Comparison of ENCODE assay signal across 18 mouse cellular contexts in the genomic region with DNA sequence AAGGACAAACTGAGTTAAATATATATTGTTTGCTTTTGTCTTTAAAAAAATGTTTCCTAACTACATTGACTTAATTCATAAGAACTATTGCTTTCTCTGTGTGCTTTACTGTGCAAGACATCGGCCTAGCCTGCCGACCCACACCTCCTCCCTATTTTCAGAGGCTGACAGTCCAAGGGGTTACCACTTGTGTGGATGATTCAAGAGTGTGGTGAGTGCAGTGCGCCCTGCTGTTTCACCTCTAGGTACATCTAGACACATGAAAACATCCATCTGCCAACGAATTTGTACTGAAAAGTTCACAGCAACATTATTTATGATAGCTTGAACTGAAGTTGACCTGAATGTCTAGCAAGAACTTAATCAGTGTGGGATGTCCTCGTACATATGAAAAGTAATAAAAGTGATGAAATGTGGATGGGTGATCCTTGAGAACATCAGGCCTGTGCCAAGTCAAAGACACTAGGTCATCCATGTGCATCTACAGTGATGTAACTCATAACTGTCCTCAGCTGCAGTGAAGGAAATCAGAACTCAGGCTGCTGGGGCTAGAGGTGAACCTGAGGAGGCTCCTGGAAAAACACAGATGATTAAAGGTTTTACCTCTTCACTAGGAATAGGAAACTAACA.
DNase-seq lines count a peak whose midpoint lies in the region; ATAC-seq and TF ChIP-seq lines count a peak whose summit lies in the region.
"Had no signal": no experiment of that assay in that cellular context is flagged by ENCODE, and none has a peak within 500 bp of the region (broad histone marks: within the 10 kb centered on the region; RNA-seq: fewer than 3 reads in every experiment).

No protein-coding gene starts in this region.

- ATAC-seq in kidney, embryonic 14.5 days (ENCODE audit: low FRiP score, low TSS enrichment), result peak; percentile 85
- ATAC-seq: activated CD4-positive, CD25-positive, alpha-beta regulatory T cell, adult 4 months; forebrain, embryonic 15.5 days; Patski had no signal

- 75% methylated on average over 5 of the region's 5 CpGs for WGBS in heart, adult 2 months
- WGBS in kidney, embryonic 14.5 days, result 25% methylated on average over 5 of the region's 5 CpGs
- 53% methylated on average over 5 of the region's 5 CpGs for WGBS in kidney, adult 2 months

- TF ChIP-seq CTCF in heart, adult 2 months (IDR thresholded peaks at IDR 0.05), result no peak
- no peak for TF ChIP-seq CTCF in kidney, adult 2 months (conservative IDR thresholded peaks at IDR 0.05; ENCODE audit: insufficient read depth, insufficient read length, low read depth, low read length)

- H3K9ac ChIP-seq in heart, adult 2 months (ENCODE audit: low read depth, low read length), result no peak overlapping the region
- no peak overlapping the region for H3K9ac ChIP-seq in kidney, embryonic 14.5 days (ENCODE audit: low read depth, low read length)
- H3K9ac ChIP-seq: embryonic facial prominence, embryonic 12.5 days; forebrain, embryonic 15.5 days; heart, embryonic 15.5 days; hindbrain, embryonic 14.5 days had no signal

- intact Hi-C loops in heart, adult 2 months (cut with DNase I), result no loop called here

- TF ChIP-seq POLR2A in heart, adult 2 months (IDR thresholded peaks at IDR 0.05; ENCODE audit: insufficient read depth, low read depth, low read length), result no peak
- no peak for TF ChIP-seq POLR2A in kidney, adult 2 months (IDR thresholded peaks at IDR 0.05; ENCODE audit: low read depth, low read length)

- no peaks in the 10 kb centered on the region for H3K9me3 ChIP-seq in kidney, embryonic 14.5 days (ENCODE audit: control insufficient read depth, low read length)
- H3K9me3 ChIP-seq: embryonic facial prominence, embryonic 12.5 days; forebrain, embryonic 15.5 days; heart, embryonic 15.5 days; hindbrain, embryonic 10.5 days had no signal

- no peak overlapping the region for H3K27ac ChIP-seq in heart, adult 2 months
- no peak overlapping the region for H3K27ac ChIP-seq in kidney, embryonic 14.5 days (ENCODE audit: low read depth, low read length)
- H3K27ac ChIP-seq in kidney, adult 2 months (ENCODE audit: insufficient read depth, low read depth, low read length), result no peak overlapping the region
- H3K27ac ChIP-seq: embryonic facial prominence, embryonic 12.5 days; forebrain, embryonic 15.5 days; heart, embryonic 15.5 days; hindbrain, embryonic 10.5 days; hindbrain, embryonic 14.5 days had no signal

- H3K79me2 ChIP-seq in heart, adult 2 months (replicated peaks; ENCODE audit: control insufficient read depth, insufficient read depth, low read length), result no peaks in the 10 kb centered on the region

- no peak overlapping the region for H3K4me2 ChIP-seq in kidney, embryonic 14.5 days (replicated peaks; ENCODE audit: low read depth, low read length)
- H3K4me2 ChIP-seq: embryonic facial prominence, embryonic 12.5 days; forebrain, embryonic 15.5 days; heart, embryonic 15.5 days; hindbrain, embryonic 14.5 days had no signal

- H3K27me3 ChIP-seq in heart, adult 2 months (ENCODE audit: control insufficient read depth, insufficient read depth, low read length), result no peaks in the 10 kb centered on the region
- H3K27me3 ChIP-seq in kidney, embryonic 14.5 days (ENCODE audit: control insufficient read depth, insufficient read depth, low read length), result no peaks in the 10 kb centered on the region
- H3K27me3 ChIP-seq in kidney, adult 2 months (replicated peaks; ENCODE audit: control insufficient read depth, insufficient read depth, low read length), result no peaks in the 10 kb centered on the region
- H3K27me3 ChIP-seq: CH12.LX; embryonic facial prominence, embryonic 12.5 days; forebrain, embryonic 15.5 days; heart, embryonic 15.5 days; Patski had no signal

- DNase-seq in heart, adult 11 months, result peak; percentile 71
- DNase-seq in heart, adult 2 months, result no peak
- DNase-seq in kidney, adult 2 months, result no peak
- DNase-seq in kidney, postnatal 14 days, result peak; percentile 13
- no peak for DNase-seq in kidney, postnatal 10 days
- DNase-seq: cerebellum, adult 11-12 months; cerebellum, adult 9-10 months; cerebellum, postnatal 25 days; gastrocnemius, postnatal 10 days had no signal

- H3K36me3 ChIP-seq in heart, adult 2 months (ENCODE audit: control insufficient read depth, insufficient read depth, low read length), result no peaks in the 10 kb centered on the region
- H3K36me3 ChIP-seq in kidney, embryonic 14.5 days (ENCODE audit: control insufficient read depth, insufficient read depth, low read length), result no peaks in the 10 kb centered on the region
- no peaks in the 10 kb centered on the region for H3K36me3 ChIP-seq in kidney, adult 2 months (ENCODE audit: control insufficient read depth, insufficient read depth, low read length)
- H3K36me3 ChIP-seq: embryonic facial prominence, embryonic 12.5 days; forebrain, embryonic 15.5 days; heart, embryonic 15.5 days; hindbrain, embryonic 10.5 days had no signal

- H3K4me3 ChIP-seq in heart, adult 2 months, result no peak overlapping the region
- no peak overlapping the region for H3K4me3 ChIP-seq in kidney, embryonic 14.5 days (ENCODE audit: low read length)
- no peak overlapping the region for H3K4me3 ChIP-seq in kidney, adult 2 months (ENCODE audit: insufficient read depth, low read depth, low read length)
- H3K4me3 ChIP-seq: embryonic facial prominence, embryonic 12.5 days; forebrain, embryonic 15.5 days; heart, embryonic 15.5 days; hindbrain, embryonic 10.5 days had no signal

- H3K4me1 ChIP-seq in heart, adult 2 months (ENCODE audit: control insufficient read depth, insufficient read depth, low read length), result peaks cover 2% of the 10 kb centered on the region; the same call in 1 of the 2 replicates
- H3K4me1 ChIP-seq in kidney, embryonic 14.5 days (ENCODE audit: control insufficient read depth, insufficient read depth, low read length), result 0 out of 2 replicates have a peak, but pooled peaks cover 7% of the 10 kb centered on the region
- no peaks in the 10 kb centered on the region for H3K4me1 ChIP-seq in kidney, adult 2 months (ENCODE audit: control insufficient read depth, insufficient read depth, low read length)
- H3K4me1 ChIP-seq: embryonic facial prominence, embryonic 12.5 days had no signal

- TF ChIP-seq EP300 in heart, adult 2 months (IDR thresholded peaks at IDR 0.05; ENCODE audit: insufficient read depth, low read depth, low read length), result no peak

Comparison
In these comparisons a context has a peak if more than half of its experiments do, and no peak if none do; other contexts are left out.
1. DNase-seq: peak in heart, adult 11 months (single experiment) and kidney, postnatal 14 days (single experiment); none in heart, adult 2 months (0 of 2), kidney, adult 2 months (single experiment) and kidney, postnatal 10 days (single experiment).